Mouse (Mus musculus): Measurements from ENCODE around the gene Gm20521.
A peak's percentile ranks its signal among the peaks of the same experiment; 100 is the strongest.

Gene Gm20521

DNA sequence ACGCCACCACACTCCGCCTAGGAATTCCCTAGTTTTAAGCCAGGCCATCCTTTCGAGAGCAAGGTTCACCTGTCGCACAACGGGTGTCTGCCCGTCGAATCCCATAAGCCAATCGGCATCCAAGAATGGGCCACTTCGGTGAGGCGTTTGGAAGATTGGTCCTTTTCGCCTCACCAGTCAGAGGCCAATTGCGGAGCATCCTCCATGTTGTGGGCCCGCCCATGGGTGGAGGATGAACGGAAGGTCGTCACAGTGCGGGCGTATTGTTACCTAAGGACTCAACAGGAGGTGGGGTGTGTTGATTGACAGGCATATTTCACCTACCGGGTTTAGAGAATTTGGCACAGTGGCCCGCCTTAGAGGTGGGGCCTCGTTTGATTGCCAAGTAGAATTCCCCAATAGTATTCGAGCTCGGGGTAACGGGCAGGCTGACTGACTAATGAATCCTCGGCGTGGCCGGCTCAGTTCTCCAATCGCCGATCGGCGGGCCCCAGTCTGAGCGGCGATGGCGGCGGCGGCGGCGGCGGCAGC, 10.5 kb downstream of the Gm20521 start:
- DNase-seq: peak; percentile 95

GRCm38 (mm10) chr14:54894296-54895151, 11.3 kb downstream of the Gm20521 start:
- DNase-seq: peak; percentile 67

GRCm38 (mm10) chr14:54897445-54897844, 14.2 kb downstream of the Gm20521 start:
- no peak for DNase-seq

DNA sequence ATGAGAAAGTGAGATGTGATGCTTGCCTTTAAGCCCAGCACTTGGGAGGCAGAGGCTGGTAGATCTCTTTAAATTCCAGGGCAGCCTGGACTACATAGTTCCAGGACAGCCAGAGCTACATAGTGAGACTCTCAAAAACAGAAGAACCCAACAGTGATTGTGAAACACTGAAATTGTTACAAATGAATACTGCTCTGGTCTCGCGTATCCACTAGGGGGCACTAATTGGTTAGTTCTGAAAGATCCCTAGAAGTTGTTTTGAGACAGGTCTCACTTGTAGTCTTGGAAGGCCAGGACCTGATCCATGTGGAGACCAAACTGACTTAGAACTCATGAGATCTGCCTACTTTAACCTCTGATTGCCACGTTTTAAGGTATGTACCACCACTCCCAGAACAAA, 17.1 kb downstream of the Gm20521 start:
- DNase-seq: peak; percentile 81

- DNase-seq: no peak
Observed at GRCm38 (mm10) chr14:54903641-54904040, 20.4 kb downstream of the Gm20521 start.

- no peak for DNase-seq
Observed at GRCm38 (mm10) chr14:54908682-54909081, 25.4 kb downstream of the Gm20521 start.

DNA sequence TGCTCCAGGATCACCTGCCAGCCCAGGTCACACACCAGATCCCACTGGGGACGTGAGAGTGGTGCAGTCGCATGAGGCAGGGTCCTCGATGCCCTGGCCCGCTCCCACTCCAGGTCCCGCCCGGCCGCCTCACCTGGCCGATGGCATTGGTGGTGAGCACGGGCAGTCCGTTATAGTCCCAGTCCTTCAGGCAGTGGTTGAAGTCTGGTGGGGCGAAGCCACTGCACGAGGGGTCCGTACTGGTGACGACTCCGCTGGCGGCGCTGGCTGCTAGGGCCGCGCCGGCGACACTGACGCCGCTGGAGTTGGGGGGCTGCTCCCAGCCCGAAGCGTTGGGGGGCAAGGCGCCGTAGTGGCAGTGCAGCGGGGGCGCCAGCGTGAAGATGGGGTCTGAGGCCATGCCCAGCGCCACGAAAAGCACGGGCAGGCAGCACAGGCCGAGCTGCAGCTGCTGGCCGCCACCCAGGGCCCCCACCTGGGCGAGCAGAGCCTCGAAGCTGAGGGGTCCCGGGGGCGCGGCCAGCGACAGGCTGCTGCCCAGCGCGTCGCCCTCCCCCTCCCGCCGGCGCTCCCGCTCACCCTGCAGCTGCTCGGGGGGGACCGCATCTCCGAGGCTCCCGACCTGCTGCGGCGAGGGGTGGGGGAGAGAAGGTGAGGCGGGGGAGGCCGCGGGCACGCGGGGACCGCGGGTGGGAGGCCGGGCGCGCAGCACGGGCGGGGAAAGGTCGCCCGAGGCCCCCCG, 29.0 kb downstream of the Gm20521 start:
- DNase-seq: no peak

- DNase-seq: peak; percentile 72
Observed at GRCm38 (mm10) chr14:54912886-54913285, 29.6 kb downstream of the Gm20521 start, which contains the start of gene Slc22a17. Gene Slc22a17, minus strand, starts transcription at chr14:54913132.

DNA sequence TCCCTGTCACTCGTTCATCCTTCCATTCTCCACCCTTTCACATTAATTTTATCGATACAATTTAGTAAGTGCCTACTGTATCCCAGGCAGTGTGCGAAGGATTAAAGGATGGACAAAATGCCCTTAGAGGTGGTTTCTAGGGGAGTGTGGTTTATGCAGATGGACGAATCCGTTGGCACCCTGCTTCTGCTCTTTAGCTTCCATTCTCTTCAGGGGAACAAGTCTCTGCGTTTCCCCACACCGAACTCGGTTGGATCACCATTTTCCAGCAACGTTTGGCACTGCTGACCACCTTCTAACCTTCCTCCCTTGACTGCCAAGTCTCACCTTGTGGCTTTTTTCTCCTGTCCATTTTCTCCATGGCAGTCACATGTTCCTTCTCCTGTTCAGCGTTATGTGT, 30.1 kb downstream of the Gm20521 start:
- DNase-seq: no peak

DNA sequence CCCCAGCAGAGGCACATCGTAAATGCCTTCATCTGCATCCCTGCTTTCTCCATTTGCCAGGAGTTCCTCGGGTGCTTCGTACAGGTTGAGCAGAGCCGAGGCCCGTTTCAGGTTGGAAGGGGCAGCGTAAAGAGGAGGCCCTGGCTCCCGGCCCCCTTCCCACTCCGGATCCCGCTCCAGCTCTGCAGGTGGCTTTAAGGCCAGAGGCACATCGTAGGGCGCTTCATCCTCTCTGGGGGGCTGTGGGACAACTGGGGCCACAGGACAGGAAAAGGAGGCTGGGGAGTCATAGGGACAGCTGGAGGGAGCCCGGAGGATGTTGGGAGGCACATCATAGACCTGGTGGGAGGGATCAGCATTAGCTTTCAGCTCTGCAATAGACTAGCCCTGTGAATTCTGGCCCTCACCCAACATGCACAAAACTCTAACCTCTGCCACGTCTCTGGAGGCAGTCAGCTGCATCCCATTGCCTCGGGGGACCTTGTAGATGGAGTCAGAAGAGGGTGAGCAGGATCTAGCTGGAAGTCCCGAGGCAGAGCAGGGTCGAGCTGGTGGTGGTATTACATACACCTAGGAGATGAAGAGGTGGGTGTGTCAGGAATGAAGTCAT, 36.9 kb downstream of the Gm20521 start:
- no peak for DNase-seq

DNA sequence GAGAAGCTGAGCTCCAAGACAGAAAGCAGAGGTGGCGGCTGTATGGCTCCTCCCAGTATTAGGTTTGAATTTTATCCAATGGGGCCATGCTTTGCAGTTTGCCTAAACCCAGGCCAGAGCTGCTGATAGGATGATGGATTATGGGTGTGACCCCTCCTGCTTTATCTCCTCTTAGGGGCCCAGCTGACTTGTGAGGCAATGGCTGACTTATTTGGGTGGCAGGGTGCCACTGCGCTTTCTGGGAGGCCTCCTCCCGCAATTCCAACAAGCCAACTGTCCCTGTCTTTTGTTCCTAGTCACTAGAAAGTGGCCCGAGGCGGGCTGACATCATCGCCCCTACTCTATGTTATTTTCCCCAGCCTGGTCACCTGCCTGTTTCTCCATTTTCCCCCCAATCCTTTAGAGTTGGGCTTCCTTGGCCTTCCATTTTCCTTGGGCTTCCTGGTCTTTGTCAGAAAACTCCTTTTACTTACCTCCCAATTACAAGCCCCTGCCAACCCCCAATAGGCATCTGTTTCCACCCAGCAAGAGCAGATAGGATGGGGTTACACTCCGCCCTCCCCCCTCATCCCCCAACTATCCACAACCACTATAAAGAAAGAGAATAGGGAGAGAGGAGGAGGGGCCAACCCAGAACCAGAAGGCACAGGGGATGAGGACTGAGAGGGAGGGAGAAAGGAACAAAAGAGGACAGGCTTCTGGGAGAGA, 41.6 kb downstream of the Gm20521 start:
- peak; percentile 35 for DNase-seq

- peak; percentile 50 for DNase-seq
Observed at GRCm38 (mm10) chr14:54925349-54926342, 42.4 kb downstream of the Gm20521 start, which contains the start of gene Efs. Gene Efs, minus strand, starts transcription at chr14:54926126.

DNA sequence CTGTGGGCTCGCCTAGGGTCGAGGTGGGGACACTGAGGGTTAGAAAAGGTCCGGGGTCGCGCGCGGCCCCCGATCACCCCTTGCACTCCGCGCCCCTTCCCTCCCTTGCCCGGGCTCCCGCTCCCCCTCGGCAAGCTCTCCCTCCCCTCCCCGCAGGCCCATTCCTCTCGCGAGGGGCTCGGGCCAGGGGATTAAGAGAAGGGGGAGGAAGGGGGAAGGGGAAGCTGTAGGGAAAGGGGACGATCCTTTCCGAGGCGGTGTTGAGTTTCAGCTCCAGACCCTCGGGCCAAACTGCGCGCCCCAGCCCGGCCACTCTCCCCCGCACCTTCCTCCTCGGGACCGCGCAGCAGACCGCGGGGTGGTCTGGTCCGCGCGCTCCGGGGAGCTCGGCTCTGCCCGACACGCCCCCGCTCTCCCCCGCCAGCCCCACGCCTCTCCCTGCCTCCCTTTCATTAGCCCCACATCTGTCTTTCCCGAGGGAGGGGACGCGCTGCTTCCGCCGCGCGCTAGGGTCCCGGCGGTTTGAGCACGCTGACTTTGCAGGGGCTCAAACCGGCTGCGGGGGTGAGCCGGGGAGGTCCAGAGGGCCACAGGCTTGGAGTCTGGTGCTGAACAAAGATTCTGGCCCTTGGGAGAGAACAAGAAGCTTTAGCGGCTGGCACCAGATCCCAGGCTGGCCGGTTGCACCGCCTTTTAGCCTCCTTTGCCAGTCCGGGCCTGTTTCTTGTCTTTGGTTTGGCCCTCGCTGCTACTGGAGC, 43.3 kb downstream of the Gm20521 start:
- peak; percentile 40 for DNase-seq

- DNase-seq: no peak
Observed at GRCm38 (mm10) chr14:54927296-54927695, 44.1 kb downstream of the Gm20521 start.

- no peak for DNase-seq
Observed at GRCm38 (mm10) chr14:54929801-54930200, 46.6 kb downstream of the Gm20521 start.

GRCm38 (mm10) chr14:54930431-54930830, 47.2 kb downstream of the Gm20521 start:
- no peak for DNase-seq

DNA sequence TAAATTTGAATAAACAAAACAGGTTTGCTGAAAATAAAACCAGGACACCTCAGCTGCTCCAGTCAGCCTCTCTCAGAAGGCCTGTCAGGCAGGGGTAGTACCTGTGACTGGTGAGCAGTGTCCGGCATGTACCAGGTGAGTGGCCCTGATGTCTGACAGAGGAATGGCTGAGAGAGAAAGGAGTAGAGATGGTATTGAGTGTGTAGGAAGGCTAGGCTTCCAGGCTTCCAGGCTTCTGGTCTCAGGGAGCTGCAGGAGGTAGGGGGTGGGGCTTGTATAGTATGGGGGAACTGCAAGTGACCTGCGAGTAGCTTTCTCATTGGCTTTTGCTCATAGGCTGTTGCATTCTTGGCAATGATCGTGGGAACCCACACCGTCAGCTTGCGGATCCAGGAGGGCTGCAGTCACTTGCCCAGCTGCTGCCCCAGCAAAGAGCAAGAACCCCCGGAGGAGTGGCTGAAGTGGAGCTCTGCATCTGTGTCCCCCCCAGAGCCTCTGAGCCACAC, 49.5 kb downstream of the Gm20521 start, which contains the start of gene Il25:
Gene Il25, plus strand, starts transcription at position 51 of the 506 bp plus-strand sequence.
- DNase-seq: no peak

GRCm38 (mm10) chr14:54935904-54936830, 52.9 kb downstream of the Gm20521 start, which contains the start of gene Cmtm5:
Gene Cmtm5, plus strand, starts transcription at chr14:54936261.
- DNase-seq: no peak

DNA sequence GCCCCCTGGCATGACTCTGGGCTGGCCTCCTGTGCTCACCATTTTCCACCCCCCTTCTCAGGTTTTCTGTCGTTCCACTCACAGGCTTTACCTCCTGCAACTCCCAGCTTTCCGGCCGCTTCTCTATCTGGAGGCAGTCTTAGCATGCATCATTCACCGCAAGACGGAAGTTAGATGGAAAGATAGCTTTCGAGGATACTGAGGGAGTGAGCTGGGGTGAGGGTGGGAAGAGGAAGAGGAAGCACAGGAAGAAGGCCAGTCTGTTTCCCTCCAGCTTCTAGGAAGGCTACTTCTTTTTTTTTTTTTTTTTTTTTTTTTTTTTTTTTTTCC, 53.6 kb downstream of the Gm20521 start:
- no peak for DNase-seq
